Mouse (Mus musculus) CH12F3 (cell line): Measurements from ENCODE around the gene Tbc1d9.

Experiments used
- in situ Hi-C: fragments of 300-500 bp; cut with MboI; formaldehyde crosslinking; loops from 2 replicates; pipeline ENCODE4 v1.14.3; 2020; ENCODE audit warnings: low sequenced_read_pairs

Tbc1d9 gene

GRCm38 (mm10) chr8:83224754-83225416 is 59.7 kb downstream of the Tbc1d9 start:
- in situ Hi-C loops = no loop called here

- in situ Hi-C loops = no loop called here
Measured at GRCm38 (mm10) chr8:83225598-83225997, 60.4 kb downstream of the Tbc1d9 start.

- in situ Hi-C loops = no loop called here
Measured at GRCm38 (mm10) chr8:83227336-83227735, 62.2 kb downstream of the Tbc1d9 start.

GRCm38 (mm10) chr8:83233099-83233498 is 67.9 kb downstream of the Tbc1d9 start:
- in situ Hi-C loops = no loop called here

GRCm38 (mm10) chr8:83239341-83239740 is 74.2 kb downstream of the Tbc1d9 start:
- in situ Hi-C loops = no loop called here

GRCm38 (mm10) chr8:83244151-83244550 is 79.0 kb downstream of the Tbc1d9 start:
- in situ Hi-C loops = no loop called here

GRCm38 (mm10) chr8:83250858-83251257 is 85.7 kb downstream of the Tbc1d9 start:
- in situ Hi-C loops = no loop called here

GRCm38 (mm10) chr8:83251362-83252246 is 86.5 kb downstream of the Tbc1d9 start:
- in situ Hi-C loops = no loop called here

GRCm38 (mm10) chr8:83252791-83253190 is 87.6 kb downstream of the Tbc1d9 start:
- in situ Hi-C loops = no loop called here

GRCm38 (mm10) chr8:83257631-83258030 is 92.5 kb downstream of the Tbc1d9 start:
- in situ Hi-C loops = no loop called here

GRCm38 (mm10) chr8:83260418-83261215 is 95.5 kb downstream of the Tbc1d9 start:
- in situ Hi-C loops = no loop called here

- in situ Hi-C loops = no loop called here
Measured at GRCm38 (mm10) chr8:83271172-83271571, 106.0 kb downstream of the Tbc1d9 start.

GRCm38 (mm10) chr8:83272464-83272863 is 107.3 kb downstream of the Tbc1d9 start:
- in situ Hi-C loops = no loop called here

GRCm38 (mm10) chr8:83274470-83274869 is 109.3 kb downstream of the Tbc1d9 start:
- in situ Hi-C loops = no loop called here

- in situ Hi-C loops = no loop called here
Measured at GRCm38 (mm10) chr8:83278431-83278830, 113.3 kb downstream of the Tbc1d9 start.

- in situ Hi-C loops = no loop called here
Measured at GRCm38 (mm10) chr8:83285391-83285790, 120.2 kb downstream of the Tbc1d9 start.

- in situ Hi-C loops = no loop called here
Measured at GRCm38 (mm10) chr8:83290176-83290575, 125.0 kb downstream of the Tbc1d9 start, which contains the start of gene Ucp1. Gene Ucp1, plus strand, starts transcription at chr8:83290352.

GRCm38 (mm10) chr8:83297375-83297774 is 132.2 kb downstream of the Tbc1d9 start:
- in situ Hi-C loops = no loop called here

GRCm38 (mm10) chr8:83300135-83300534 is 135.0 kb downstream of the Tbc1d9 start:
- in situ Hi-C loops = no loop called here

- in situ Hi-C loops = no loop called here
Measured at GRCm38 (mm10) chr8:83304946-83305345, 139.8 kb downstream of the Tbc1d9 start.

- in situ Hi-C loops = no loop called here
Measured at GRCm38 (mm10) chr8:83309836-83310235, 144.7 kb downstream of the Tbc1d9 start.
